Mouse (Mus musculus) yolk sac, embryonic 10.5 days (tissue): ENCODE data around the gene Cst11.
A peak's percentile ranks its signal among the peaks of the same experiment; 100 is the strongest.
"Not testable (repeated sequence)": the region's sequence is repeated elsewhere in the genome, so short reads cannot be mapped to it uniquely, and the experiment has no call there.

Experiments used
- DNase-seq: peaks from one replicate; pipeline ENCODE4 v3.0.0-alpha.2; 2017; ENCODE audit warnings: low spot score

The Cst11 gene

DNA sequence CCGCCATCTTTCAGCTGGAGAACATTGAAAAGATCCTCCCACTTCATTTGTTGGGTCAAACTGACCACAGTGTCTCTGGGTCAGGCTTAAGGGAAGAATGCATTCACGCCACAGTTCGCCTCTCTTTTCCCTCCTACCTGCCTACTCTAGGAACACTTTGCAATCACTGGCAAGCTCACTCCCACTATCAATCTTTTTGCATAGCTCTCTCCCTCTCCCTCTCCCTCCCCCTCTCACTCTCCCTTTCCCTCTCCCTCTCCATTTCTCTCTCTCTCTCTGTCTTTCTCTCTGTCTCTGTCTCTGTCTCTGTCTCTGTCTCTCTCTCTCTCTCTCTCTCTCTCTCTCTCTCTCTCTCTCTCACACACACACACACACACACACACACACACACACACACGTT lies at the start of gene Cst11:
Gene Cst11, minus strand, starts transcription at position 101 of the 400 bp plus-strand sequence.
- DNase-seq, result not testable (repeated sequence)

DNA sequence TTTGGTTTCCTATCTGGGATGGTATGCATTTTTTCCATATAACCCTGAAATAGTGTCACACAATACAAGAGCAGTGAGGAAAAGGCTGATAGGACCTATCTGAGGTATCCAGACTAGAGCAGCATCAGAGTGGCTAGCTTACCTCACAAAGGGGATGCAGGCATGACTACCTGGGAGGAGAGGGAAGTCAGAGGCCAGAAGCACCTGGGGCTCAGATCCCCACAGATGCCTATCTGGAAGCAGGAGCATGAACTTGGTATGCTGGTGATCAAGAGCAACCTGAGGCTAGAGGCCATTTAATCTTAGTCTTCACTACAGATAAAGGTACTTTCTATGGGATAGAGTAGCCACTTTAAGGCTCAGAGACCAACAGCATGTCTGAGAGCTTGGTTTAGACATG lies 48.6 kb upstream of the Cst11 start, which contains the start of gene Cst13:
Gene Cst13, plus strand, starts transcription at position 173 of the 400 bp plus-strand sequence.
- no peak for DNase-seq

DNA sequence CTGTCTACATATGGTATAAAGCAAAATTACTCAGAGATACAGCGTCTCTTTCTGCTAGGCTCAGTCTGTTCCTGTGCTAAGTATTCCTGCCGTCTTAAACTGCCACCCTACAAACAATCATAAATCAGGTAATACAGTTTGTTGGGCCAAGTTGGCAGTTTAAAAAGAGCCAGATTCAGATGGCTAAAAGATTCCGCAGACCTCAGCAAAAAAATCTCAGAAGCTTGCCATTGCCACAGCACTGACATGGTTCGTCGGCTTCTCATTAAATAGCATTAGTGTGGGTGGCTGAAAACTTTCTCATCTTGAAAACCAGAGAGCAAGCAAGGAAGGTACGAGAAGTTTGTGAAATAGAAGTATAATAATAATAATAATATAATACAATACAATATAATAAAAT lies 35.4 kb upstream of the Cst11 start:
- no peak for DNase-seq

DNA sequence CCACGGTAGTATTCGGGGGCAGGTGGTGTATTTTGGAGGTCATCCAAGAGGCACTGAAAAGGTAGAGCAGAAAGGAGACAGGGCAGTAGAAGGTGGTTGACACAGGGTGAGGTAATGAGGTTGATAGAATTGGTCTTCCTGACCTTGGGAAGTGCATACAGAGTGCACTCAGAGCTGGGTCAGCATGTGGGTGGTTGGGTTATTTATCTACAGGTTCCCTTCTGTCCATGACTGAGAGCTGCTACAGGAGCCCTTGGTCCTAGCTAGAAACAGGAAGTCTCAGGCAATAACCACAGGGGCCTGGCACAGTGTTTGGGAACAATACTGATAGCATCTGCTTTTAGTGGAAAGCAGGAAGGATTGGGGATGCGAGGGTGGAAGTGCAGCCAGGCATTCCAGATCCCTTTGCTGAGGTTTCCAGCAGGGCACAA lies 30.2 kb upstream of the Cst11 start:
- no peak for DNase-seq

DNA sequence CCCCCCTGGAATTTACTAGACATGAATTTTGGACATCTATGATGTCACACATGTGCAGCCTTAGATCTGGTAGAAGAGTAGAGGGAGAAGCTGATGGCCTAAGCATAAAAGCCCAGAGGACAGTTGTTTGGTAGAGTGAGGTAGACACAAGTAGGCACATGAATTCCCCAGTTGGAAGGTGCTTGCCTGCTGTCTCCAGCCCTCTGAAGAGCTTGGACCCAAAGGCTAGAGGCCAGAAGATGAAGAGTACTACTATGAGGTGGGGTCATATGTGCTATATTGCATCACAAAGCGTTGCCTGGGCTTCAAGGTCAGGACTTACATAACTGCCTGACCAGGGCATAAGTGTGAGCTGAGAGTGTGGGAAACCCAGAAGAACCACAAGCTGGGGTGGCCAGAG lies 27.2 kb upstream of the Cst11 start, which contains the start of gene Cst8:
Gene Cst8, plus strand, starts transcription at position 301 of the 400 bp plus-strand sequence.
- no peak for DNase-seq

DNA sequence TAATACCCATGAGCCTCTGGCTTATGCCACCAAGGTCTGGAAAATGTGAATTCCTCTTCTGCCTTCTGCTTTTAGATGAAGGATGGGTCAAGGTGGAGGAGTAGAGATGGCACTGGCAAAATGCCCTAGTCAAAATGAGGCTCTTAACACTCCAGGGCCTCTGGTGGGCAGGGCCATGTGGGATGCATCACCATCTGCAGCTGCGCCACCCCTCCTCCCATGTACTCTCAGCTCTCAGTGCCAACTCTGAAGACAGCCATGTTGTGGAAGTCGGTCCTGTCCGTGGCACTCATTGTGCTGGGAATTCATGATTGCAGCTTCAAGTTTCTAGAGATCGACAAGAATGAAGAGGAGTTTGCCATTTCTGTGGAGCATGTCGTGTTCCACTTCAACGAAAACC lies 17.8 kb upstream of the Cst11 start, which contains the start of gene Cst12:
Gene Cst12, plus strand, starts transcription at position 220 of the 400 bp plus-strand sequence.
- no peak for DNase-seq

DNA sequence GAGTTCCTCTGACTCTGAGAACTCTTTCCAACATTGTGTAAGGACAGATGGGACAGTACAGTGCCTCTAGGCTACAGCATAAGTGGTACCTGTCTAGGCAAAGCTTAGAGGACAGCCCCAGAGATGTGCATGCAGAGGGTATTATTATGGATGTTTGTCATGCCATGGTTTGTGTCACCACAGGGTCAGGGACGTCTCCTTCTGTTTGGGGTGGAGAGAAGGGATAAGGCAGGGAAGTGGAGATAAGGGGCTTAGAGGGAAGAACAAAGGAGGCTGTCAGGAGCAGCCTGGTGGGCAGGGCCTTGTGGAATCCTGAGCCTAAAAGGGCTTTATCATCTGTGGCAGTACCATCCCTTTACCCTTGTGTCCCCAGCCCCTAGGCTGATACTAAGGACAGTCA lies 10.4 kb upstream of the Cst11 start, which contains the start of gene 8030411F24Rik:
Gene 8030411F24Rik, plus strand, starts transcription at position 301 of the 400 bp plus-strand sequence.
- no peak for DNase-seq

DNA sequence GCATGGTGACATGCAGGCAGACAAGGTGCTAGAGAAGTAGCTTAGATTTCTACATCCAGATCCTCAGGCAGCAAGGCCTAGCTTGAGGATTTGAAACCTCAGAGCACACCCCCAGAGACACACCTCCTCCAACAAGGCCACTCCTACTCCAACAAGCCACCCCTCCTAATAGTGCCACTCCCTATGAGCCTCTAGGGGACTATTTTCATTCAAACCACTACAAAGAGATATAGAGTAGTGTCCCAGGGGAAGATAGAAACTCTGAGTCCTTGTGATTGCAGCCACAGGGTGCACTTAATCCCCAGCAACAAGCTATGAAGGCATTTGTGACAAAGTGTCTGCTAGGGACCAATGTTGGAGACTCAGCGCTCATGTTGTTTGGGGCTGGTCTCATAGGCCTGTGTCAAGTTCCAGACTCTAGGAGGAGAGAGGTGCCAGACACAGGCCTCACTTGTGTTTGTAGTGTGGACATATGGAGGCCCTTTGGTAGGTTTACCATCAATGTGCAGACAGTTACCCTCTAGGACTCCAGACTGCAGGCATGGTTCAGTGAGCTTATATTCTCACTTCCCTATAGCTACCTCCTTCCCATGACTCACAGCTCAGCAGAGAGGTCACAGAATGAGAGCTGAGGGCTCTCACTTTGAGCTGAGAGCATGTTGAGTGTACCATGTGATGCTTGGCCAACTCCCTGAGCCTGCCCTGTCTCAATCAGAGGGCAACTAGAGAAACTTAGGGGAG lies 7.5 kb downstream of the Cst11 start:
- no peak for DNase-seq

DNA sequence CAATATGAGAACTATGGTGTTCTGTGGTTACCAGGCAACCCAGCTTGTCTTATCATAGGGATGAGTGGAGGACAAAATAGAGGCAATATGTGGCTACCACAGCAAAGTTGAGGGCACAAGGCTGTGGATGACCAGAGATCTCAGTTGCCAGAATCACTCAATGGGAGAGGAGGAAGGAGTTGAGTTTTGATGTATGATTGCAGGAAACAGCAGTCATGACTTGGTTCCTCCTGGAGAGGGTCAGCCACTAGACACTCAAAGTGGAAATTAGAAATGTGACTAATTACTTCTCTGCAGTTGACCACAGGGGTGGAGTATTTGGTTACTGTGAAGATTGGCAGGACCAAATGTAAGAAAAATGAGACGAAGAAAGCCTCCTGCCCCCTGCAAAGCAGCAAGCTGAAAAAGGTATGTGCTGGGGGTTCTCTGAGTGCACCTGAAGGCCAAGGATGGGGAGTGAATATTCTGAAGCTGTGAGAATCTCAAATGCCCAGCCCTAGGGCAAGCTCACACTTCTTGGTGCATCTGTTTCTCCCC lies 16.9 kb downstream of the Cst11 start:
- no peak for DNase-seq

DNA sequence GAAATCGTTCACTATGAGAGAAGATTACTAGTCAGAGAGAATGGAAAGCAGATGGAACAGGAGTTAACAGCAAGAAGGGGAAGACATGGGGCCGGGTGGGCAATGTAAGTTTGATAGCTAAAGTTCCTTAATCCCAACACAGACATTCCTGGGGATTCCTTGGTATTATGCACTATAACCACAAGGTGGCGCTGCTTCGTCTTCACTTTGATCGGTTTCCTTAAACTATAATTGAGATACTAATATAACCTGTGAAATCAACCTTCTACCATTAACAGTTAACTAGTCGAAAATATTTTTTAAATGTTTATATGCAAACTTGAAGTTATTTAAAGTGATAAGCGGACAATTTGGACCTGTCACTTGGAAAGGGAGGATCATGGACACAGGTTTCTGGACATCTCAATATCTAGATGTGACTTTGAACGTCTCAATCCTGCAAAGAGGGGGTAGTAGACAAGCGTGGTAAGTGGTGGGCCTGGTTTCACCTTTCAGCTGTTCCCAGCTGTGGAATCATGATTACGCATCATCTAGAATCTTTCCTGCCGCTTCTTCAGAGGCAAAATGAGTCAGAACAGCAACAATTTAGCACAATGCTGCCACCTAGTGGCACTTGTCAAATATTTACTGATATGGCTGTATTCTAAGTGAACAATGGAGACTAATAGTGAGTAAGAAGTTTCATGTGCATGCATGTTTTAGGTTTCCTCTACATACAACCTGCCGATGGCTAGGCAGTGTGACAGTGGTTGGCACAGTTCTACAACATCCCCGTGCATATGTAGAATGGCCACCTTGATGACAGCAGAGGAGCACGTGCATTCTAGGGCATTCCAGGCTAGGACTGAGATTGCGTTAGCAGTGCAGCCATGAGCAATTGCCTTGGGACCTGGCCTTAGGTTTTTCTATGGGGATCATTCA lies 19.1 kb downstream of the Cst11 start:
- DNase-seq, result peak; percentile 68

DNA sequence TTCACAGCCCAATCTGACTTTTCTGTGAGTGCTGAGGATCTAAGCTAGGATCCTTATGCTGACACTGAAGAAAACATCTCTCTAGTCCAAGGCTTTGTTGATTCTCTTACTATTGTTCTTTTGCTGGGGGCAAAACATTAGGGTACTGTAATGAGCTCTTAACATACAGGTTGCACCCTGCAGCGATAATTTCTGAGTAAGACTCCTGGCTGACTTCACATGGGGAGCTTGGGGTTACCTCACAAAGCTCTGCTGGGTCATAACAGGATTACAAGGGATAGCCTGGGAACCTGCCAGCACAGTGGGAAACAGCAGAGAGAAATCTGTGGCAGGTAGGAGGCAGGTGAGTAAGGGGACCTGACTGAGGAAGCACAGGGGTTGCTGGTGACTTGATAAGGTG lies 21.2 kb downstream of the Cst11 start, which contains the start of gene Cstl1:
Gene Cstl1, plus strand, starts transcription at position 301 of the 400 bp plus-strand sequence.
- no peak for DNase-seq

DNA sequence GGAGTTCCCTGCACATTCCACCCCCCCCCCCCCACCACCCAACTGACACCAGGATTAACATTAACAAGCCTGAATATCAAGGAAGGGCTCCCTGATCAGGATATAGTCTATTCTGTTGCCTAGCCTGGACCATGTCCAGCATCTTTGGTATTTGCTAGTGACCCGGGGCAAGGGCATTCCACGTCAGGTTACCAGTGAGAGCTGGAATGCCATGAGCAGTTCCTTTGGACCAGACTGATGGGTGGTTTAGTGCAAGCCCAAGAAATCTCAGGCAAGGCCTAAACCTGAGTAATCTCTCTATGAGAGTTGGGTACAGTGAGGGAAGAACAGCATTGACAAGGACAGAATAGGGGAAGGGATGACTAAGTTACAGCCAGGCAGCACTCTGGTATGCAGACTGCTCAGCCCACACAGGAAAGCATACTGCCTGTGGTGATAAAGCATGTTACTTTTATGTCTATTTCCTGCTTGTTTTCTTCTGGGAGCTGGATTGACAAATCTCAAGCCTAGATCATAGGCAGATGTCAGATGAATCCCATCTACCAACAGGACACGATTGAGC lies 27.4 kb downstream of the Cst11 start:
- DNase-seq, result no peak

DNA sequence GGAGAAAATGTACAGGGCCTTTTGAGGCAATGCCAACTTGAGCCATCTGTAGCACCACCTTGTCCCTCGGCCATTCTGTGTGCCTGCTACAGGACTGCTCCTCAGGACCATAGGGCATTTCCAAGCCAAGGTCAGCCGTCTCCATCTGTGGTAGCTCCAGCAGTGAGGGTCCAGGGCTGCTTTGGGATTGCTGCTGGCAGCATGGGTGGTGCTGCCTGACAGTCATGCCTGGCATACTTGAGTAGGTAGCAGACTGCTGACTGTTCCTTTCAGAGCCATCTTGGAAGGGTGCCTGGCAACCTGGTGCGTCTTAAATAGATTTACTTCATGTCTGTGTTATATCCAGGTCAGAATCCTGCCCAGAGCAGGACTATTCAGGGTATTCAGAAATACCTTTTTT lies 28.3 kb downstream of the Cst11 start:
- DNase-seq, result no peak

DNA sequence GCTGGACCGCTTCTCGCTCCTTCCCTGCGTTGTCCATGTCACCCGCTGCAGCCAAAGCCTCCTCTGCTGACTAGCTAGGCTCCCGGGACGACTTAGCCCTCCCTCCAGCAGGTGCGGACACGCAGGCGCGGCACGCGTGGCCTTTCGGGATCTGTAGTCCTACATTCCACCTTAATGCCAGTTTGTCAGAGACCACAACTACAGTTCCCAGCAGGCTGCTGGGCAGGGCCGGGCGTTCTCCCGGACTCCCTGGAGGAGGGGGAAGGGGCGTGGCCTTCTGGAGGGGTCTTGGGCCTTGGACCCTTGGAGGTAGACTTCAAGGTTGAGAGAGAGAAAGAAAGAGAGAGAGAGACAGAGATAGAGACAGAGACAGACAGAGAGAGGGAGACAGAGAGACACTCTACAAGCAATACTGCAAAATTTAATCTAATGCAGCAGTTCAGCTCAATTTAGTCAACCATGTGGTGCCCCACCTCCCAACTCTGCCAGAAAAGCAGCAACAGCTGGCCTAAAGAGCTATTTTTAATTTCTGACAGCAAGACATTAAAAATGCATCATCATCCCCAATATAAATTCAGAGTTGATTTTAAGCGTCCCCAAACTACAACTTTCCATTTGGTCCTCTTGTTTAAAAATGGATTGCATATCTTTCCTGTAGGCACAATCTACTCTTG lies 38.8 kb downstream of the Cst11 start, which contains the start of gene Napb:
Gene Napb, minus strand, starts transcription at position 141 of the 674 bp plus-strand sequence.
- peak; percentile 92 for DNase-seq

DNA sequence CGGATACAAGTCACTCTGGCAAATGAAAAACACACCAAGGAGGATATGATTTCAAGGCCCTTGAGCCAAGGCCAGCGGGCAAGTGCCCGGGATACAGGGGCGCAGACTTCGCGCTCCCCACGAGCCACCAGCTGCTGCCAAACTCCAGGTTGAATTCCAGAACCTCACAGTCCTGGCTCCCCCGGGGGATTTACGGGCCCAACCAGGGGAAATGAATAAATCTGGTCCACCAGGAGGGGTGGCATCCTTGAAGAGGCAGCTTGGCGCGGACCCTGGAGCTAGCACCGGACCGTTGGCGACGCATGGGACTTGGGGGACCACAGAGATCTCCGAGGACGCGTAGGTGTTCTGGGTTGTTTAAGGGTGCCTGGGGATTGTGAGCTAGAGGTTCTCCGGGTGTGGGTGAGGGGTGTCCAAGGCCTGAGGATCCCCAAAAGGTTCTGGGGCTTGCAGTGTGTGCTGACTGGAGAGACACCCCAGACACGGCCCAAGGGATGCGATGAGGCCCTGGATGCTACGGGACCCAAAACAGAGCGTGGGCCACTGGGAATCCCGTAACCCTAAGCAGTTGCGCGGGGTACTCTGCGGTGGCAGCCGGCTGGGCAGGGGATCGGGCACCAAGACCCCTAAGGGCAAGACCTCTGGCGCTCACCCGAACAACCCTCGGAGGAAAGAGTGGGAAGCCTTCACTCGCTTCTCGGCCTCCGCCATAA lies 39.5 kb downstream of the Cst11 start:
- DNase-seq, result peak; percentile 1

DNA sequence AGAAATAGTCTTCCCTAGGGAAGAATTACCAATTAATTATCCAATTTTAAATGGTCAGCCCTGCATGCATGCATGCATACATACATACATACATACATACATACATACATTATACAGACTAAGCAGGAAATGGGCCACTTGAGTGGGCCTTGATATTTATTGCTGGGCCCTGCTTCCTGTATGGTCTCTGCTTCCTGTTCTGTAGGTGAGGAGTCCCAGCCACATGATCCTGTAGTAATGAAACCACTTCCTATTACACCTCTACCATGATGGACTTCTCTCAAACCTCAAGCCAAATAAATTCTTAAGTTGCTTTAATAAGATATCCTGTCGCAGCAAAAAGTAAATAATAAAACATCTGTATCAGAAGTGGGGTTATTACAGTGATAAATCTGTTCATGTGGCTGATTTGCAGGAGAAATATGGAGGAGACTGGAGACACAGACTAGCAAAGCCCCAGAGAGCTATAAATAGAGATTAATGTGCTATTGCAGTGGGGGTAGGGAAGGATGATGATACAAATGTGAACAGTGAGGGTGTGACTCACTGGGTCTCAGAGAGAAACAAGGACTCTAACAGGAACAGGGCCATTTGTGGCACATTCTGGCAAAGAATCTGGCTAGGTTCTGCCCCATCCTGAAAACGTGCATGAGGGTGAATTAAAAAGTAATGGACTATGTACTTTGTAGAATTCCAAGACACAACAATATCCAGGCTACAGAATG lies 51.9 kb downstream of the Cst11 start:
- DNase-seq, result no peak
